Comparison of ENCODE assay signal across 8 mouse cellular contexts in the genomic region with DNA sequence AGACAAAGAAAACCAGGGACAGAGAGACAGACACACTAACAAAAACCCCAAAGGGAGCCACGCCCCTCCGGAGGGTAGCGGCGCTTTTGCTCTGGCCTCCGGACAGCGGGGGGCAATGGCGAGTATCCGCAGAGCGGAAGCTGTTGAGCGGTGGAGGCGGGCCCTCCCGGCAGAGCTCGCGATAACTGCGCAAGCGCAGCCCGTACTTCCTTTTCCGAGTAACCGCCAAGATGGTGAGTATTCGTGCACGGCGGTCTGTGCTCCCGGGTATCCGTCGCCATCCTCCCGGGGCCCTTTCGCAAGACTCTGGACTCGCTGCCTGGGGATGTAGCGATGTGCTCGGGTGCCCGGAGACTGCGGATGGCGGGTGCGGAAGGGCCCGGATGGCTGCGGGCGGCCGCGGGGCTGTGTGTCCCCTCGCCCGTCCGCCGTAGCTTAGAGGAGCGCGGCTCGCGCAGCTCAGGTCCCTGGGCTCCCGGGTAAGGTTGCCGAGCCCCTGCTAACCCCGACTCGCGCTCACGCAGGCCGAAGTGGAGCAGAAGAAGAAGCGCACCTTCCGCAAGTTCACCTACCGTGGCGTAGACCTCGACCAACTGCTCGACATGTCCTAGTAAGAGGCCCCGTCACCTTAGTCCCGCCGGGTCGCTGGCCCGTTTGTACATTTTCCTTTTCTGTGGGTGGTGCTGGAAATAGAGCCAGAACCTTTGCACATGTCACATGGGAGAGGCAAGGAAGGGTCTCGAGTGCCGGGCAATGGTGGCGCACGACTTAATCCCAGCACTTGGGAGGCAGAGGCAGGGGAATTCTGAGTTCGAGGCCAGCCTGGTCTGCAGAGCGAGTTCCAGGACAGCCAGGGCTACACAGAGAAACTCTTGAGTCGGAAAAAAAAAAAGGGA. TPM values are rescaled to one million over a fixed set of nuclear protein-coding genes. Genes with fewer than 3 reads are reported as not detected.
DNase-seq lines count a peak whose midpoint lies in the region; ATAC-seq and TF ChIP-seq lines count a peak whose summit lies in the region.

A gene (plus strand): TSS at position 203 of the 896 bp plus-strand sequence.

- no peaks in the 10 kb centered on the region for H3K27me3 ChIP-seq in forebrain, embryonic 15.5 days

- peak; percentile 44 for TF ChIP-seq CTCF in lung, adult 2 months (IDR thresholded peaks at IDR 0.05; ENCODE audit: insufficient read depth, low read length)

- H3K27ac ChIP-seq in ES-E14 (ENCODE audit: insufficient read depth, low read depth, low read length, poor library complexity, severe bottlenecking): peak within 1 kb of the TSS; percentile 87
- peak within 1 kb of the TSS; percentile 91 for H3K27ac ChIP-seq in forebrain, embryonic 15.5 days (replicated peaks)

- H3K9ac ChIP-seq in ES-E14 (ENCODE audit: insufficient read depth, low read depth, low read length, poor library complexity, severe bottlenecking): peak within 1 kb of the TSS; percentile 99
- H3K9ac ChIP-seq in forebrain, embryonic 15.5 days (replicated peaks): peak within 1 kb of the TSS; percentile 96

- no peaks in the 10 kb centered on the region for H3K9me3 ChIP-seq in ES-E14 (ENCODE audit: control insufficient read depth, insufficient read depth, low read depth, low read length)
- H3K9me3 ChIP-seq in forebrain, embryonic 15.5 days: no peaks in the 10 kb centered on the region

- H3K4me1 ChIP-seq in ES-E14 (ENCODE audit: control insufficient read depth in 2 of 2, insufficient read depth in 2 of 2, low read length in 2 of 2, poor library complexity in 1 of 2): peaks cover 0 to 23% of the 10 kb centered on the region in 2 experiments; a peak in 2 of 4 replicates
- peaks cover 51% of the 10 kb centered on the region for H3K4me1 ChIP-seq in forebrain, embryonic 15.5 days
- H3K4me1 ChIP-seq in lung, adult 2 months (ENCODE audit: control insufficient read depth, insufficient read depth, low read length): peaks cover 3% of the 10 kb centered on the region; the same call in 1 of the 2 replicates

- H3K4me2 ChIP-seq in forebrain, embryonic 15.5 days (replicated peaks): peak within 1 kb of the TSS; percentile 87

- peak within 1 kb of the TSS; percentile 71 to 83 for H3K4me3 ChIP-seq in ES-E14 (ENCODE audit: insufficient read depth in 1 of 2, low read depth in 1 of 2, low read length in 2 of 2, poor library complexity in 1 of 2, severe bottlenecking in 1 of 2)
- peak within 1 kb of the TSS; percentile 69 for H3K4me3 ChIP-seq in forebrain, embryonic 15.5 days
- H3K4me3 ChIP-seq in lung, adult 2 months (replicated peaks; ENCODE audit: extremely low read depth, low read depth, low read length): peak within 1 kb of the TSS; percentile 67

- H3K36me3 ChIP-seq in ES-E14 (ENCODE audit: control insufficient read depth, insufficient read depth, low read length, poor library complexity, severe bottlenecking): peaks cover 28% of the 10 kb centered on the region
- H3K36me3 ChIP-seq in forebrain, embryonic 15.5 days: peaks cover 32% of the 10 kb centered on the region

- intact Hi-C loops in heart, postnatal 25 days (cut with DNase I): no loop called here

- under 1% methylated on average over 72 of the region's 72 CpGs for WGBS in forebrain, embryonic 15.5 days
- WGBS in lung, adult 2 months: under 1% methylated on average over 71 of the region's 72 CpGs

- peak; percentile 99 for TF ChIP-seq POLR2A in lung, adult 2 months (IDR thresholded peaks at IDR 0.05; ENCODE audit: borderline replicate concordance, extremely low read depth, low read depth, low read length)

- peak; percentile 82 for ATAC-seq in forebrain, embryonic 15.5 days (replicated peaks)
- ATAC-seq in neutrophil, adult 5-6 weeks (ENCODE audit: extremely low read depth, insufficient number of reproducible peaks, low FRiP score, poor library complexity, severe bottlenecking): peak; percentile 91

- in situ Hi-C loops in ES-E14 (cut with MboI; ENCODE audit: low sequenced_read_pairs in 2 of 2, unreplicated experiment in 2 of 2): no loop called here

- peak; percentile 96 for DNase-seq in ES-E14 (ENCODE audit: low read depth, low spot score)
- peak; percentile 94 for DNase-seq in cerebellum, adult 11-12 months
- peak; percentile 88 for DNase-seq in heart, postnatal 25 days (ENCODE audit: low spot score)
- peak; percentile 89 to 94 for DNase-seq in layer of hippocampus, adult 18-20 months (ENCODE audit: low spot score in 2 of 2)
- peak; percentile 91 for DNase-seq in lung, adult 2 months
- DNase-seq in thymus, adult 18-20 months: peak; percentile 88 to 89

TF ChIP-seq in ES-E14, 5 proteins besides CTCF, POLR2A, EP300 and RAD21:
- TF ChIP-seq CHD2 (IDR thresholded peaks at IDR 0.05; ENCODE audit: low read depth, low read length) (peak; percentile 94), HCFC1 (IDR thresholded peaks at IDR 0.05; ENCODE audit: borderline replicate concordance, insufficient read depth, low read length) (peak; percentile 70; the same call in 1 of the 2 replicates), ZNF384 (IDR thresholded peaks at IDR 0.05; ENCODE audit: low read depth, low read length) (no peak), MAFK (IDR thresholded peaks at IDR 0.05; ENCODE audit: insufficient read depth, low read depth, low read length) (no peak)
TF ChIP-seq in ES-E14: peak in this region for 2.

RNA-seq across cellular contexts. Expression of the gene that starts here (rescaled TPM):
- total RNA-seq in ES-E14 (2012; rRNA removed): 2,505 and 2,820 TPM in 2 replicates
- polyA plus RNA-seq in forebrain, embryonic 15.5 days (2015; fragmentation: Nextera tagmentation; extraction: Ambion mirVana): 628 and 651 TPM in 2 replicates
- total RNA-seq in heart, postnatal 25 days (2021): 100 to 1,000 TPM; 703 to 732 TPM
- total RNA-seq in layer of hippocampus, adult 18-20 months (2021): 1,000 to 10,000 TPM in 1 of 2 experiments, 100 to 1,000 TPM in 1; 997 to 1,043 TPM
- polyA plus RNA-seq in lung, adult 2 months (2012; rRNA removed): 1,318 and 1,397 TPM in 2 replicates
- total RNA-seq in neutrophil, adult 5-6 weeks (2017): 1,847 and 1,925 TPM in 2 replicates

Comparison
In these comparisons a context has a peak if more than half of its experiments do, and no peak if none do; other contexts are left out.
1. Peak in every context shown above with its lines: DNase-seq, ATAC-seq, H3K4me3 ChIP-seq and H3K27ac ChIP-seq.